Mouse (Mus musculus) adrenal gland, postnatal 4 days (tissue): ENCODE measurements around the gene Zfp300. TPM values are rescaled to one million over a fixed set of nuclear protein-coding genes. Genes with fewer than 3 reads are reported as not detected.

ENCODE experiments used
- DNase-seq, 2 experiments: peaks; one replicate each; pipeline ENCODE4 v3.0.0; 2021 to 2022; ENCODE audit warnings: low spot score in 2 of 2, mixed read lengths in 2 of 2
- long read RNA-seq, 2 experiments: library from polyadenylated mRNA; stranded (forward); transcript quantifications; one replicate each; pipeline ENCODE4 v2.0.0; 2021
- total RNA-seq, 2 experiments: library from RNA; stranded (reverse); gene quantifications; 2 replicates each; pipeline ENCODE4 v1.2.3; 2021

Gene Zfp300
- 1 to 10 TPM; 3.4 to 4.3 TPM for total RNA-seq
- long read RNA-seq, experiment 1 = 0 reads
- long read RNA-seq, experiment 2 = 0 reads

DNA sequence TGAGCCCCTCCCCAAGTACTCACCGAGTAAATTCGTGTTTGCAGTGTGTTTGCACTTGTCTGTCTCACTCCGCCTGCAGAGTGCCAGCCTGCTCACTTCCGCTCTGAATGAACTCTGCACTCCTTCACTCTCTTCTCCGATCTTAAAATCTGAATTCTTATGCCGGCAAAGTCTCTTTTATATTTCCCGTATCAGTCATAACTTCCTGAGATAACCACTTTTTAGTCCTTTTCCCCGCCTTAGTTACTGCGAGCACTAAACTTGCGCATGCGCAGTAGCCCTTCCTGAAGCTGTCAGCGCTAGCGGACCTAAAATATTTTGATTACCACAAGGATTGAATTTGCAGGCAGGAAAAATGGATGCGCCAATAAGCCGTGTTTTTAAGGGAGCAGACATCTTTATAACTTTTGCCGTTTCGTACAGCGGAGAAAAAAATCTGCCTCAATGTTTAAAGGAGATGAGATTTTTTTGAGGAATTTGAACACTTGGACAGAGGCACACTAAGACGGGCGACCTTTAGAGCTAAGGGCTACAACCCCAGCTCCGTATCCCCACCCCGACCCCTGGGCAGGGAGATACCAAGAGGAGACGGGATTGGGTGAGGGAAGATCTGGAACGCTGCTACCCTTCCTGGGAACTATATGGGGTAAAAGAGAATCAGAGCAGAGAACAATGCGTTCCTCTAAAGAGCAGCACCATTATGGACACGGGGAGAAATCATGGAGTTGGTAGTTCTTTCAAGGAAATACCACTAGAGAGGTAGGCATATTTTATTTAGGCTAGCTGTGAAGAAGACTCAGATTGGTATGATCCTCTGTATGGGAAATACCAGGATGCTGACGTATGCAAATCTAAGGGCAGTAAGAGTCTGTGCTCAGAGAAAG lies at the start of gene Zfp300:
TSS of gene Zfp300 (minus strand) at position 545 of the 884 bp plus-strand sequence.
- DNase-seq = peak; percentile 8 to 27

- no peak for DNase-seq
Observed at GRCm38 (mm10) chrX:21115520-21115919, 26.2 kb upstream of the Zfp300 start, which contains the start of gene Ssxa1. Ssxa1 (plus strand) TSS chrX:21115820.

DNA sequence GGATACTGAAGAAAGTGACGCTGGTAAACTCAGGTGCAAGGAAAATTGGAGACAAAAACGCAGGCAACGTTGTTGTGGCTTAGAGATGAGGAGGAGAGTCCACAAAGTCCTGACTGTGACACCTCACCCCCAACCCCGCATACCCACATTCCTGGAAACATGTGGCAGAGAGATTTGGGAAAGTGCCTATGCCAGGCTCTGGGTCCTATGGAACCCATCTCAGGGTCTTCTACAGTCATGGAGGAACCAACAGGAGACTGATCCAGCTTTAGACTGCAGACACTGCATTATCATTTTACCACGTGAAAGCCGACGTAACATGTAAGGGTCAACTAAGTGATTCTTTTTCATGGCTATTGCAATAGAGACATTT lies 526 bp upstream of the Zfp300 start:
- no peak for DNase-seq

- no peak for DNase-seq
Observed at GRCm38 (mm10) chrX:21088645-21088982, 713 bp downstream of the Zfp300 start.

- DNase-seq = no peak
Observed at GRCm38 (mm10) chrX:21068106-21068505, 21.2 kb downstream of the Zfp300 start, which contains the start of gene Spaca5. Spaca5 (plus strand) TSS chrX:21068406.

- DNase-seq = no peak
Observed at GRCm38 (mm10) chrX:21062544-21062890, 26.8 kb downstream of the Zfp300 start.

GRCm38 (mm10) chrX:21061866-21062543 lies 27.3 kb downstream of the Zfp300 start, which contains the start of gene Zfp182:
Zfp182 (minus strand) TSS chrX:21062316.
- peak; percentile 18 to 44 for DNase-seq

DNA sequence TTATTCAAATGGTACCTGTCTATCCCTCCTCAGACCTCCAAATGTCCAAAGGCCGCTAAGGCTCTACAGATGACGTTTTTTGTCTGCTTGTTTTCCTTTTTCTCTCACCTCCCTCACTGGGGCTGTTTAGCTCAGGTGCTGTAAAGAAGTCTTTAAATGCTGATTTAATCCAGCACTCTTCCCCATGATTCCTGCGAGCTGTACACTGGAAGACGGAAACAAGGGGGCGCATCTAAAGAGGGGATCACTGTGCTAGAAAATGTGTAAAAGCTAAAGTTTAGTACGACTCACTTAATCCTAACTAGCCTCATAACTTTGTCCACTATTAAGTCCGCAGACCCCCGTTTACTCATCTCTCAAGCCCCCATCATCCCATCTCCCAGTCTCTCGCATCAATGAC lies 27.9 kb downstream of the Zfp300 start:
- no peak for DNase-seq

Other genes starting within 250 kb of the Zfp300 start
- gene Timp1, start 219.4 kb downstream of the Zfp300 start, total RNA-seq = 10 to 100 TPM; 42.4 to 44.6 TPM
- gene Syn1, start 168.5 kb downstream of the Zfp300 start, total RNA-seq = 10 to 100 TPM; 12.7 to 15.6 TPM
- 10 to 100 TPM; 20.2 to 20.3 TPM for gene Cfp, start 158.0 kb downstream of the Zfp300 start, total RNA-seq
- gene Elk1, start 138.9 kb downstream of the Zfp300 start, total RNA-seq = 10 to 100 TPM; 18.1 to 22.9 TPM
- gene Uxt, start 127.5 kb downstream of the Zfp300 start, total RNA-seq = 10 to 100 TPM; 32.9 to 36.2 TPM
- gene Zfp182, start 27.2 kb downstream of the Zfp300 start, total RNA-seq = 10 to 100 TPM; 10.5 to 10.8 TPM
- gene Spaca5, start 21.1 kb downstream of the Zfp300 start, total RNA-seq = not detected
- not detected for gene Ssxa1, start 26.3 kb upstream of the Zfp300 start, total RNA-seq
- not detected for gene Gm21876, start 86.1 kb upstream of the Zfp300 start, total RNA-seq